Mouse (Mus musculus): ENCODE measurements around the gene Vash2.

Vash2 gene

GRCm38 (mm10) chr1:190919725-190920469 is 59.2 kb downstream of the Vash2 start:
- no peak for DNase-seq (ENCODE audit: low spot score)

- DNase-seq (ENCODE audit: low spot score), result no peak
These were observed 60.2 kb downstream of the Vash2 start for GRCm38 (mm10) chr1:190918938-190919337.

- DNase-seq (ENCODE audit: low spot score), result no peak
These were observed 66.5 kb downstream of the Vash2 start for GRCm38 (mm10) chr1:190912623-190913022.

- peak; percentile 52 for DNase-seq (ENCODE audit: low spot score)
These were observed 67.5 kb downstream of the Vash2 start, which contains the start of gene Rps6kc1 for GRCm38 (mm10) chr1:190911415-190912123. Rps6kc1 (minus strand) TSS chr1:190911770.

- DNase-seq (ENCODE audit: low spot score), result no peak
These were observed 68.3 kb downstream of the Vash2 start for GRCm38 (mm10) chr1:190910836-190911235.

GRCm38 (mm10) chr1:190904714-190905113 is 74.4 kb downstream of the Vash2 start:
- DNase-seq (ENCODE audit: low spot score), result no peak

- DNase-seq (ENCODE audit: low spot score), result no peak
These were observed 75.0 kb downstream of the Vash2 start for GRCm38 (mm10) chr1:190904136-190904535.

- no peak for DNase-seq (ENCODE audit: low spot score)
These were observed 78.0 kb downstream of the Vash2 start for GRCm38 (mm10) chr1:190901082-190901481.

- DNase-seq (ENCODE audit: low spot score), result no peak
These were observed 80.1 kb downstream of the Vash2 start for GRCm38 (mm10) chr1:190898899-190899575.

GRCm38 (mm10) chr1:190898186-190898585 is 80.9 kb downstream of the Vash2 start:
- DNase-seq (ENCODE audit: low spot score), result no peak
